Mouse (Mus musculus): ENCODE results near the gene Cd44. TPM values are rescaled to one million over a fixed set of nuclear protein-coding genes. Genes with fewer than 3 reads are reported as not detected.
A peak's percentile ranks its signal among the peaks of the same experiment; 100 is the strongest.

Cd44 gene
- total RNA-seq, 1 experiment from 2014 or later = 180 TPM

GRCm38 (mm10) chr2:102851936-102852477 lies 49.5 kb downstream of the Cd44 start:
- peak; percentile 51 to 67 for ATAC-seq (replicated peaks in 1 of 2; ENCODE audit: insufficient read depth in 1 of 2, low FRiP score in 2 of 2, low TSS enrichment in 1 of 2, low read depth in 1 of 2, poor library complexity in 2 of 2, severe bottlenecking in 2 of 2)

- no peak for ATAC-seq (replicated peaks in 1 of 2; ENCODE audit: insufficient read depth in 1 of 2, low FRiP score in 2 of 2, low TSS enrichment in 1 of 2, low read depth in 1 of 2, poor library complexity in 2 of 2, severe bottlenecking in 2 of 2)
Observed at GRCm38 (mm10) chr2:102850026-102850425, 51.4 kb downstream of the Cd44 start.

- ATAC-seq (replicated peaks in 1 of 2; ENCODE audit: insufficient read depth in 1 of 2, low FRiP score in 2 of 2, low TSS enrichment in 1 of 2, low read depth in 1 of 2, poor library complexity in 2 of 2, severe bottlenecking in 2 of 2) = no peak
Observed at GRCm38 (mm10) chr2:102848811-102849433, 52.5 kb downstream of the Cd44 start.

- ATAC-seq (replicated peaks in 1 of 2; ENCODE audit: insufficient read depth in 1 of 2, low FRiP score in 2 of 2, low TSS enrichment in 1 of 2, low read depth in 1 of 2, poor library complexity in 2 of 2, severe bottlenecking in 2 of 2) = no peak
Observed at GRCm38 (mm10) chr2:102841231-102841630, 60.2 kb downstream of the Cd44 start.

DNA sequence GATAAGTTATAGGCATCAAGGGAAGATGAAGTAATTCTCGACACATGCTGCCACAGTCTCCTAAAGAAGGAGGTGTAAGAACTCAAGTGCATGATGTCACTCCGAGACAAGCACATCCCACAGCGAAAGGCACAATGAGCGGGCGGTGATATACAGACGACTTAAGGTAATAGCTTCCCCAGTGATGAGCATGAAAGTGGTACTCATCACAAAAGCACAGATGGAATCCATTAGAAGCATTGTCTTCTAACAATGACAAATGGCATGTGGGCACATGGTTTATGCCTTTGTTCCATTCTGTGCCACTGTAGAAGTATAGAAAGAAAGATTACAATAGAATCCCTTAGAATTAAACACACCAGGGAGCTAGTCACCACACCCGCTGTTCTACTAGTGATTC lies 63.3 kb downstream of the Cd44 start:
- no peak for ATAC-seq (replicated peaks in 1 of 2; ENCODE audit: insufficient read depth in 1 of 2, low FRiP score in 2 of 2, low TSS enrichment in 1 of 2, low read depth in 1 of 2, poor library complexity in 2 of 2, severe bottlenecking in 2 of 2)

- no peak for ATAC-seq (replicated peaks in 1 of 2; ENCODE audit: insufficient read depth in 1 of 2, low FRiP score in 2 of 2, low TSS enrichment in 1 of 2, low read depth in 1 of 2, poor library complexity in 2 of 2, severe bottlenecking in 2 of 2)
Observed at GRCm38 (mm10) chr2:102831547-102831946, 69.9 kb downstream of the Cd44 start.

DNA sequence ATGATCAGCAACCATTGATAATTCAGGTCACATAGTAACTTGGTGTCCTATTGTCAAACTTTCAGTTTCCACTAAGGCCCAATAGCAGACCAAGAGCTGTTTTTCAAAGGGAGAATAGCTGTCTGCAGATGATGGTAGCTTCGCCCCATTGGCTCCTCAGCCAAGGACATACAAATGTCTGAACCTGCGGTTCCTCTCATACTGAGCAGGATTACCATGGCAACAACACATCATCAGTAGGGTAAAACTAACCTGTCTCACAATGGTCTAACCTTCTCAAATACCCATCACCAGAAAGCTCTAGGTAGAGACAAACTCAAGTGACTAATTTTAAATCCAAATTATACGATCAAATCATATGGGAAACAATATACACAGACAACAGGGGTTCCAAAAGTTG lies 72.3 kb downstream of the Cd44 start:
- ATAC-seq (replicated peaks in 1 of 2; ENCODE audit: insufficient read depth in 1 of 2, low FRiP score in 2 of 2, low TSS enrichment in 1 of 2, low read depth in 1 of 2, poor library complexity in 2 of 2, severe bottlenecking in 2 of 2) = peak; percentile 69 to 87; a peak in 3 of 4 replicates

DNA sequence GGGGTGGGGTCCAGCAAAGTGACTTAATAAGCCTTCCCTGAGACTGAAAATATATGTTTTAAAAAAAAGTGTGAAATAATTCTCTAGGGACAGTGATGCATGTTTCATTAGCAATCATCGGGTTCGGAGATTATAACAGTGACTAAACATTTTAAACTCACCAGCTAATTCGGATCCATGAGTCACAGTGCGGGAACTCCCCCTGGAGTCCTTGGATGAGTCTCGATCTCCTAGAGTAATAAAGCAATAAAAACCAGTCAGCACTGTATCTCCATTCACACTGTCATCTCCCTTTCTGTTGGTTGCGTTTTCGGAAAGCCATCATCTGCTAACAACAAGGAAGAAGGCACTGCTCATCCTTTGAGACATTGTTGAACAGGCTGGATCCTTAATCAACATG lies 73.1 kb downstream of the Cd44 start:
- ATAC-seq (replicated peaks in 1 of 2; ENCODE audit: insufficient read depth in 1 of 2, low FRiP score in 2 of 2, low TSS enrichment in 1 of 2, low read depth in 1 of 2, poor library complexity in 2 of 2, severe bottlenecking in 2 of 2) = no peak

GRCm38 (mm10) chr2:102827841-102828240 lies 73.6 kb downstream of the Cd44 start:
- no peak for ATAC-seq (replicated peaks in 1 of 2; ENCODE audit: insufficient read depth in 1 of 2, low FRiP score in 2 of 2, low TSS enrichment in 1 of 2, low read depth in 1 of 2, poor library complexity in 2 of 2, severe bottlenecking in 2 of 2)

DNA sequence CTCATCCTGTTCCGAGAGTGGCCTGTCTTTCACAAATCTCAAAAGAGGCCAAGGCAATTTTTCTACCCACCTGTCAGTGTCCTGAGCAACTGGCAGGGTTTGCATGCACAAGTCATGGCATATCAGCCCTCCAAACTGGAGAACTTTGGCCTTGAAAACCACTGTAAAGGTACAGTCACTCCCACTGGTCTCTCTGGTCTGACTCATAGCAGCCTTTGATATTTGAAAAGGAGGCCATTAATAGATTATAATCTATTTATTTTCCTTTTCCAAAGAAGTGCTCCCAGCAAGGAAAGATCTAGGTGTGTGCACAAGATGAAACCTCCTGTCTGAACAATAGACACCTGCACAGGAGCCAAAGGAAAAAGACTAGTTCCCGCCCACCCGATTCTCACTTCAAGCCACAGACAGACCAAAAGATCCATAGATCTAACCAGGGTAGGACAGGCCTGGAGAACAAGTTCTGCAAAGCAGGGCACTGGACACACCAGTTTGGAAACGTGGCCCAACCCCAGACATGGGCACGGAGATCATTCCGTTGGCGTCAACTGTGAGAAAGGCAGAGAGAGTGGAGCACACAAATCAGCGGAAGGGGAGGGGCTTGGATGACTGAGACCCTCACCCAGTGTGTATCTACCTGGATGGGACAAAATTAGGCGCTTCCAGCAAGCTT lies 75.4 kb downstream of the Cd44 start:
- no peak for ATAC-seq (replicated peaks in 1 of 2; ENCODE audit: insufficient read depth in 1 of 2, low FRiP score in 2 of 2, low TSS enrichment in 1 of 2, low read depth in 1 of 2, poor library complexity in 2 of 2, severe bottlenecking in 2 of 2)

- ATAC-seq (replicated peaks in 1 of 2; ENCODE audit: insufficient read depth in 1 of 2, low FRiP score in 2 of 2, low TSS enrichment in 1 of 2, low read depth in 1 of 2, poor library complexity in 2 of 2, severe bottlenecking in 2 of 2) = no peak
Observed at GRCm38 (mm10) chr2:102822036-102822435, 79.4 kb downstream of the Cd44 start.

- ATAC-seq (replicated peaks in 1 of 2; ENCODE audit: insufficient read depth in 1 of 2, low FRiP score in 2 of 2, low TSS enrichment in 1 of 2, low read depth in 1 of 2, poor library complexity in 2 of 2, severe bottlenecking in 2 of 2) = no peak
Observed at GRCm38 (mm10) chr2:102820790-102821189, 80.7 kb downstream of the Cd44 start.

- ATAC-seq (replicated peaks in 1 of 2; ENCODE audit: insufficient read depth in 1 of 2, low FRiP score in 2 of 2, low TSS enrichment in 1 of 2, low read depth in 1 of 2, poor library complexity in 2 of 2, severe bottlenecking in 2 of 2) = no peak
Observed at GRCm38 (mm10) chr2:102820225-102820711, 81.2 kb downstream of the Cd44 start.

DNA sequence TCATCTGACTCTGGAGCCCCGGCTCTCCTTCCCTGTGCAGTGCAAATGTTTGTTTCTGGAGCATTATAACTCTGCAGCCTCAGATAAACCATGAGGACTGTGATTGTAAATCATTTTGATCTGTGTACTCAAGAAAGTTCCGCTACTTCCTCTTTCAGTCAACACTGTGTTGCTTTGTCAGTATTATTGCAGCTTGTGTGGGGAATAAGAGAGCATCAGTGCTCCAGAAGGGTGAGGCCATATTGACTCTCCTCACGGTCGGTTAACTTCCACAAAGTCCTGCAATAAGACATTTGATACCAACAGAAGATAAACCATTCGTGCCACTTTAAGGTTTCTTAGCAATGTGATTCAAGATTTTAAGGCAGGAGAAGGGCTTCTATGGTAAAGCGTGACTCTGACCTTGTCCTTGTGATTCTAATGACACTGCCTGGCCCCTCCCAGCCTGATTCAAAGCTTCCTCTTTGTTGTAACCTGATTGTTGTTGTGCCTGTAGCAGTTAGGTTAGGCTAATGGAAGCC lies 86.1 kb downstream of the Cd44 start:
- ATAC-seq (replicated peaks in 1 of 2; ENCODE audit: insufficient read depth in 1 of 2, low FRiP score in 2 of 2, low TSS enrichment in 1 of 2, low read depth in 1 of 2, poor library complexity in 2 of 2, severe bottlenecking in 2 of 2) = peak; percentile 85 to 87

- 0 out of 4 replicates have a peak, but pooled peaks have one; percentile 5 to 33 for ATAC-seq (replicated peaks in 1 of 2; ENCODE audit: insufficient read depth in 1 of 2, low FRiP score in 2 of 2, low TSS enrichment in 1 of 2, low read depth in 1 of 2, poor library complexity in 2 of 2, severe bottlenecking in 2 of 2)
Observed at GRCm38 (mm10) chr2:102812756-102813155, 88.7 kb downstream of the Cd44 start.

- no peak for ATAC-seq (replicated peaks in 1 of 2; ENCODE audit: insufficient read depth in 1 of 2, low FRiP score in 2 of 2, low TSS enrichment in 1 of 2, low read depth in 1 of 2, poor library complexity in 2 of 2, severe bottlenecking in 2 of 2)
Observed at GRCm38 (mm10) chr2:102809436-102809835, 92.0 kb downstream of the Cd44 start.

DNA sequence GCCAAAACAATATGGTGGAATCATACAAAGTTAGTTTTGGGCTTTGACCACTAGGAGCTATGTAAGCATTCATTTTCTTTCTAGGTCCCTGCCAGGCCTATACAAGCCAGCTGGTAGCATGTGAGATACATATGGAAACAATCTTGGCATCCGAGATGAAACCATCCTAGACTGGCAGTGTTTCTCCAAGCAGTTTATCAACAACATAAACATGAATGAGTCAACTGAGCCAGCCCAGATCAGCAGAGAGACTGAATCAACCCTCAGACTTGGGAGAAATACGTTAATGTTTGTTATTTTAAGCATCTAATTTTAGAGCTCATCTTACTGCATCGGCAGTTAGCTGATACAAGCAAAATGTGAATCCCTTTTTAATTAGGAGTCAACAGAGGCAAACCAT lies 93.8 kb downstream of the Cd44 start:
- ATAC-seq (replicated peaks in 1 of 2; ENCODE audit: insufficient read depth in 1 of 2, low FRiP score in 2 of 2, low TSS enrichment in 1 of 2, low read depth in 1 of 2, poor library complexity in 2 of 2, severe bottlenecking in 2 of 2) = no peak

DNA sequence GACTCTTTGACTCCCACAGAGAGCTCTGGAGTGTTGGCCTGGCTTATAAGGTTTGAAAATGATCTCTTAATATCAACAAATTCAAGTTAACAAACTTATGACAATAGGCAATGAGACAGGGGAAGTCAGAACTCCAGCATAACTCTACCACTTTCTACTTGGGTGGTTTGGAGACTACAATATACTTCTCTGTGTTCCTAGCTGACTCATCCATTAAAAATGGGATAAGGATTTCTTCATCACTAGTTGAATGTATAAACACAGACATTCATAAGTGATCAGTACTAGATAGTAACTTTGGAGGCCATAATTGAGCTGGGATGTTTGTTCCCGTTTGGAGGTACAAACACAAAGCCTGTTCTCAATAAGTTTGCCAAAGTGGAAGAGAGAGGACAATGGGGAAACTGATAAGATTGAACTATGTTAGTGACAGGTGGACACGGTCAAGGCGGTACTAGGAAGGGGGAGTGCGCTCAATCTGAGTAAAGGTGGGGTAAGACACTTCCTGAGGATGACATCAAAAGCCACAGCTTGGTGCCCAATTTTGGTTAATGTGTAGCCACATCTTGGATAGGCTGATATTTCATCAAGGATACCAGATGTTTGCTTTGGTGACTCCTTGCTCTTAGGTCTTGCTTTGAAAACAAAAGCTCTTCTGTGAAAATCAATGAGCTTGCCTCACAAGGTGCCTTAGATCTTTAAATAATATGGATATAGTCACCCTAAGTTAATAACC lies 95.5 kb downstream of the Cd44 start:
- no peak for ATAC-seq (replicated peaks in 1 of 2; ENCODE audit: insufficient read depth in 1 of 2, low FRiP score in 2 of 2, low TSS enrichment in 1 of 2, low read depth in 1 of 2, poor library complexity in 2 of 2, severe bottlenecking in 2 of 2)

All from hematopoietic stem cell, adult 5-6 weeks (primary cell).